Comparison of ENCODE assay signal across 21 mouse cellular contexts in the genomic region with DNA sequence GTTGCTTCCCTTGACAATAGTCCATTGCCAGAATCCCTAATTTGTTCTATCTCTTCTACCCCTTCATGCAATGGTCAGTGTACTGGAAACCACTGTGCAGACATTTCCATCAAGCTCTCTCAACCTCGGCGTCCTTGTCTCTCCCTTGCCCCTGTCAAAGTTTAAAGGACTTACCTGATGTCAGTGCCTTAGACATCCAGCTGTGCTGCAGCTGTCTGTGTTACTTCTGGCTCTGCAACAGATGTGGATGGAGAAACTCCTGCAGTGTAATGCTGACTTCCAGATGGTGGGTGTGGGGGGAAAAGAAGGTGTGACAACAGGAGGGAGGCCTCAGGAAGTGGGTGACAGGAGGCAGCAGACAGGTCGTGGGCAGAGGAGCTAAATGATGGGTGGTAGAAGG.
"Had no signal": no experiment of that assay in that cellular context is flagged by ENCODE, and none has a peak within 500 bp of the region (broad histone marks: within the 10 kb centered on the region; RNA-seq: fewer than 3 reads in every experiment).

No protein-coding gene starts in this region.

- H3K27ac ChIP-seq: intestine, embryonic 15.5 days; kidney, postnatal 0 days; layer of hippocampus, adult 2 months; limb, embryonic 12.5 days; limb, embryonic 15.5 days; liver, embryonic 12.5 days; liver, embryonic 15.5 days; neural tube, embryonic 13.5 days; stomach, embryonic 15.5 days had no signal

- H3K9ac ChIP-seq: intestine, embryonic 15.5 days; limb, embryonic 12.5 days; limb, embryonic 15.5 days; liver, embryonic 12.5 days; liver, embryonic 15.5 days; neural tube, embryonic 13.5 days; stomach, embryonic 15.5 days had no signal

- H3K27me3 ChIP-seq: intestine, embryonic 15.5 days; limb, embryonic 12.5 days; limb, embryonic 15.5 days; liver, embryonic 12.5 days; liver, embryonic 15.5 days; neural tube, embryonic 13.5 days; stomach, embryonic 15.5 days had no signal

- H3K4me3 ChIP-seq: intestine, embryonic 15.5 days; layer of hippocampus, adult 2 months; limb, embryonic 12.5 days; limb, embryonic 15.5 days; liver, embryonic 12.5 days; liver, embryonic 15.5 days; myocyte; neural tube, embryonic 13.5 days; stomach, embryonic 15.5 days had no signal

- ATAC-seq: intestine, embryonic 15.5 days; liver, embryonic 12.5 days; midbrain, embryonic 16.5 days had no signal

- H3K36me3 ChIP-seq: intestine, embryonic 15.5 days; limb, embryonic 12.5 days; liver, embryonic 15.5 days; stomach, embryonic 15.5 days had no signal

- H3K9me3 ChIP-seq: intestine, embryonic 15.5 days; limb, embryonic 12.5 days; limb, embryonic 15.5 days; liver, embryonic 12.5 days; liver, embryonic 15.5 days; neural tube, embryonic 13.5 days; stomach, embryonic 15.5 days had no signal

- DNase-seq: kidney, adult 18-20 months; kidney, postnatal 25 days; layer of hippocampus, adult 9-11 months; lung, adult 2 months; lung, postnatal 14 days; lung, postnatal 4 days; retina, postnatal 1 day; right cerebral cortex, postnatal 25 days; spleen, adult 18-20 months; thymus, postnatal 25 days had no signal

- H3K4me2 ChIP-seq: intestine, embryonic 15.5 days; limb, embryonic 12.5 days; limb, embryonic 15.5 days; liver, embryonic 12.5 days; liver, embryonic 15.5 days; neural tube, embryonic 13.5 days; stomach, embryonic 15.5 days had no signal

- H3K4me1 ChIP-seq: intestine, embryonic 15.5 days; limb, embryonic 15.5 days; liver, embryonic 12.5 days; liver, embryonic 15.5 days; neural tube, embryonic 13.5 days; stomach, embryonic 15.5 days had no signal
